Mouse (Mus musculus): ENCODE measurements around the gene Itprid2. TPM values are rescaled to one million over a fixed set of nuclear protein-coding genes. Genes with fewer than 3 reads are reported as not detected.

Gene Itprid2
- total and polyA plus RNA-seq, 2 experiments from 2014 or later: 4.0 to 11.6 TPM

DNA sequence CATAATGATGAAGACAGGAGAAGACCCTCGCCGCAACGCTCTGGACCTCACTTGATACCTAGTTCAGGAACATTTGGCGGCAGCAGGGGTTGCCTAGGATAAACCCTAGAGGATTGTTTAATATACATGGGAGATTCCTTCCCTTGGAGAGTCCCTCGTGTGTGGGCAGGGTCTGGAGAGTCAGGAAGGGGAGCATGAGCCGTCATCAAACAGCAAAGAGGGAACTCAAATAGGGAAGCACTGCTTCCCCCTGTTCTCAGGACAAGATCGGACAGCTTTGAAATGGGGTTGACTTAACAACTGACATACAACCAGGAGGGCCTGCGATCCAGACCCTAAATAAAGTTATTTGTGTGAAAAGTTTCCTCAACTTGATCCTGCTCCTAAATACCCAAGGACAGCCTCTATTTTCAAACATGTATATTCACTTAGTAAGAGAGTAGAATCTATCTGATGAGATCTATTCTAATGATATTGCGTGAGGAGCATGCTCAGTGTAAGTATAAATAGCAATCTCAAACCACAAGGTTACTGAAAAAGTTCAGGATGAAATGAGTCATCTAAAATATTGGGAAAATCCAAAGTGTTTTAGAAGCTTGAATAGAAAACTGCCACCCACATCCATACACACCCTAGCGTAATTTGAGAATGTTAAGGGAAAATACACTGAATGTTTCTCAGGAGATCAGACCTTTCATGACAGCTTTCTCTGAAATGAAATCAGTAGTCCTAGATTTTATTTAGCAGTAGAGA, 61.5 kb downstream of the Itprid2 start:
- TF ChIP-seq CTCF (IDR thresholded peaks at IDR 0.05; ENCODE audit: low read depth) (no peak), EP300 (IDR thresholded peaks at IDR 0.05; ENCODE audit: low read depth) (no peak)
- Histone ChIP-seq H3K4me1 (ENCODE audit: control insufficient read depth, insufficient read depth) (no peaks in the 10 kb centered on the region), H3K4me2 (ENCODE audit: low read depth, low read length) (no peak overlapping the region), H3K9ac (replicated peaks; ENCODE audit: low read depth, low read length) (no peak overlapping the region), H3K27me3 (ENCODE audit: control insufficient read depth, insufficient read depth, low read length) (no peaks in the 10 kb centered on the region), H3K9me3 (replicated peaks; ENCODE audit: control insufficient read depth, low read length) (no peaks in the 10 kb centered on the region), H3K27ac (ENCODE audit: low read depth) (no peak overlapping the region), H3K36me3 (replicated peaks; ENCODE audit: control insufficient read depth, insufficient read depth, low read length) (no peaks in the 10 kb centered on the region), H3K4me3 (ENCODE audit: low read depth, low read length) (no peak overlapping the region)
- DNase-seq (ENCODE audit: low spot score) (no peak), ATAC-seq (ENCODE audit: insufficient read depth, low read depth) (no peak)
- WGBS: 78% methylated on average over 10 of the region's 10 CpGs

DNA sequence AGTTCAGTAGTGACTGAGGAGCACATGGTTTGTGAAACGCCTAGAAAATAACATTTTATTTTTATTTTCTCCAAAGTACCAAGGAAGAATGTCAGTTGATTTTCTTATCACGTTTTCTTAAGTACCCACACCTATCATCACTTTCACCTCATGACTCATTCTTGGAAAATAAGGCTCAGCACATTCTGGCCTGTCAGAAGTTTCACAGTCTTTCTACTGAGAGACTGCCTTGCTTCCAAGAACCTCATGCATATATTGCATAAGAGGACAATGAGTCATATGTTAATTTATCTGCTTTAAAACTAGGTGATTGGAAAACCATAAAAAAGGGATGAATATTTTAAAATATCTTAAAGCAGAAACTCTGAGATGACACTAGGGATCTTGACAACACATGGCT, 63.0 kb downstream of the Itprid2 start:
- H3K9me3 ChIP-seq (replicated peaks; ENCODE audit: control insufficient read depth, low read length): no peaks in the 10 kb centered on the region
- no peak for TF ChIP-seq CTCF (IDR thresholded peaks at IDR 0.05; ENCODE audit: low read depth)
- no peak for TF ChIP-seq EP300 (IDR thresholded peaks at IDR 0.05; ENCODE audit: low read depth)
- H3K36me3 ChIP-seq (replicated peaks; ENCODE audit: control insufficient read depth, insufficient read depth, low read length): no peaks in the 10 kb centered on the region
- H3K9ac ChIP-seq (replicated peaks; ENCODE audit: low read depth, low read length): no peak overlapping the region
- H3K27ac ChIP-seq (ENCODE audit: low read depth): no peak overlapping the region
- H3K27me3 ChIP-seq (ENCODE audit: control insufficient read depth, insufficient read depth, low read length): no peaks in the 10 kb centered on the region
- H3K4me3 ChIP-seq (ENCODE audit: low read depth, low read length): no peak overlapping the region
- H3K4me1 ChIP-seq (ENCODE audit: control insufficient read depth, insufficient read depth): no peaks in the 10 kb centered on the region
- ATAC-seq (ENCODE audit: insufficient read depth, low read depth) (no peak), DNase-seq (ENCODE audit: low spot score) (no peak)
- 24% methylated on average over 2 of the region's 2 CpGs for WGBS
- no peak overlapping the region for H3K4me2 ChIP-seq (ENCODE audit: low read depth, low read length)

DNA sequence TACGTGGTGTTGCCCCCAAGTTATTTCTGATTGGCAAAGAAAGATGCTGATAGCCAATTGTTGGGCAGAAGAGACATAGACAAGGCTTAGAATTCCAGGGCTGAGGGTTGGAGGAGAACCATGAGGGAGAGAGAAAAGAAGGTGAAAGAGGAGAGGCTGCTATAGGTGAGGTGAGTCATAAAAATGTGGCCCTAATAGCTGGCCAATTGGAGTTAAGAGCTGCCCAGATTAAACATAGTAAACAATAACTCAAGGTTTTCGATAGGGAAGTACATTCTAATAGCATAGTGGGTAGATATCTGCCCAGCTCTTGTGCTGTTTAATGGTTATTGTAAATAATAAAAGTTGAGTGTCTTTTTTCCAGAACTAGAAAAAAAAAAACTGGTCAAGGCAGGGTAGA, 69.6 kb downstream of the Itprid2 start:
- no peak overlapping the region for H3K4me2 ChIP-seq (ENCODE audit: low read depth, low read length)
- no peaks in the 10 kb centered on the region for H3K9me3 ChIP-seq (replicated peaks; ENCODE audit: control insufficient read depth, low read length)
- H3K27ac ChIP-seq (ENCODE audit: low read depth): no peak overlapping the region
- ATAC-seq (ENCODE audit: insufficient read depth, low read depth): no peak
- H3K4me3 ChIP-seq (ENCODE audit: low read depth, low read length): no peak overlapping the region
- no peaks in the 10 kb centered on the region for H3K27me3 ChIP-seq (ENCODE audit: control insufficient read depth, insufficient read depth, low read length)
- 77% methylated on average over 2 of the region's 2 CpGs for WGBS
- H3K36me3 ChIP-seq (replicated peaks; ENCODE audit: control insufficient read depth, insufficient read depth, low read length): no peaks in the 10 kb centered on the region
- H3K9ac ChIP-seq (replicated peaks; ENCODE audit: low read depth, low read length): no peak overlapping the region
- DNase-seq (ENCODE audit: low spot score): no peak
- TF ChIP-seq CTCF (IDR thresholded peaks at IDR 0.05; ENCODE audit: low read depth) (no peak), EP300 (IDR thresholded peaks at IDR 0.05; ENCODE audit: low read depth) (no peak)
- 0 out of 2 replicates have a peak, but pooled peaks cover 3% of the 10 kb centered on the region for H3K4me1 ChIP-seq (ENCODE audit: control insufficient read depth, insufficient read depth)

DNA sequence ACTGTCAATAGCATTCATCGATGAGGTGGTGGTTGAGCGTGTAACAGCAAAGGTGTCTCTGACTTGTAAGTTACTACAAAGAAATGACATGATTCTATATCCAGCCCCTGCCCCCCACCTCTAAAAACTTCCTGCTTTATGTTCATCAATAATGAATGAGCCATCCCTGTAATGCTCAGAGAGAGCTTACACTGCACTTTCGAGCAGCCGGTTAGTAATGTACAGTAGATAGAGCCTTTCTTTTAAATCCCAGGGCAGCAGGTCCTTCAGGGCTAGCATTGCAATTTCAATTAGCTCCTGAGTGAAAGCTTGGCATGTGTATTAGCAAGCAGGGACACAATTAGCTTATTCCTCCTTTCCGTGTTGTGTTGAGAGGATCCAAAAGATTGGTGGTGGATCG, 72.4 kb downstream of the Itprid2 start, which contains the start of gene Ppp1r1c:
Gene Ppp1r1c (plus strand): TSS at position 206 of the 400 bp plus-strand sequence.
- Histone ChIP-seq H3K27ac (ENCODE audit: low read depth) (no peak within 1 kb of the TSS), H3K36me3 (replicated peaks; ENCODE audit: control insufficient read depth, insufficient read depth, low read length) (no peaks in the 10 kb centered on the region), H3K27me3 (ENCODE audit: control insufficient read depth, insufficient read depth, low read length) (no peaks in the 10 kb centered on the region), H3K4me1 (ENCODE audit: control insufficient read depth, insufficient read depth) (peaks cover 10% of the 10 kb centered on the region; the same call in 1 of the 2 replicates), H3K9me3 (replicated peaks; ENCODE audit: control insufficient read depth, low read length) (no peaks in the 10 kb centered on the region), H3K4me2 (ENCODE audit: low read depth, low read length) (no peak within 1 kb of the TSS), H3K9ac (replicated peaks; ENCODE audit: low read depth, low read length) (no peak within 1 kb of the TSS), H3K4me3 (ENCODE audit: low read depth, low read length) (no peak within 1 kb of the TSS)
- no peak for ATAC-seq (ENCODE audit: insufficient read depth, low read depth)
- TF ChIP-seq CTCF (IDR thresholded peaks at IDR 0.05; ENCODE audit: low read depth) (no peak), EP300 (IDR thresholded peaks at IDR 0.05; ENCODE audit: low read depth) (no peak)
- DNase-seq (ENCODE audit: low spot score): no peak
- 77% methylated on average over 6 of the region's 6 CpGs for WGBS

DNA sequence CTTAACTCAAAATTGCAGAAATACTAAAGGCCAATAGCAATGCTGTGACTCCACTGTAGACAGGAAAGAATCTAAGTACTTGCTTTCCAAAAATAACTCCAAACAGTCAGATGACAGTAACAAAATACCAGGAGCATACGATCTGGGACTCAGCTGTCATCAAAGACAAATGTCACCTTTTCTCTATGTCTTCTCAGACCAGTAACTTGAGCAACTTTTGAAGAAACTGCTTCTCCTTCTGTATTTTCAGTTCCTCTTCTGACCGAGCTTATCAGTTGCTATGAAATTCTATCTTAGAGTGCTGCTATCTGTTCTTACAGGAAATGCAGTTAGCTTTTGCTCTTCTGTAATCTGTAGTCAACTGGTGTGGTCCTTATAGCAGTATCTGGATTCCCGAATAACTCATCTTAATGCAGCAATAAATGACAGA, 78.5 kb downstream of the Itprid2 start:
- WGBS: 9% methylated on average over 3 of the region's 3 CpGs
- Histone ChIP-seq H3K27me3 (ENCODE audit: control insufficient read depth, insufficient read depth, low read length) (no peaks in the 10 kb centered on the region), H3K4me2 (ENCODE audit: low read depth, low read length) (peak overlapping the region; percentile 8; the same call in 1 of the 2 replicates), H3K36me3 (replicated peaks; ENCODE audit: control insufficient read depth, insufficient read depth, low read length) (no peaks in the 10 kb centered on the region), H3K27ac (ENCODE audit: low read depth) (no peak overlapping the region), H3K4me3 (ENCODE audit: low read depth, low read length) (no peak overlapping the region), H3K9ac (replicated peaks; ENCODE audit: low read depth, low read length) (no peak overlapping the region), H3K9me3 (replicated peaks; ENCODE audit: control insufficient read depth, low read length) (no peaks in the 10 kb centered on the region), H3K4me1 (ENCODE audit: control insufficient read depth, insufficient read depth) (peaks cover 18% of the 10 kb centered on the region)
- no peak for TF ChIP-seq EP300 (IDR thresholded peaks at IDR 0.05; ENCODE audit: low read depth)
- no peak for TF ChIP-seq CTCF (IDR thresholded peaks at IDR 0.05; ENCODE audit: low read depth)
- DNase-seq (ENCODE audit: low spot score) (peak; percentile 20), ATAC-seq (ENCODE audit: insufficient read depth, low read depth) (no peak)
